Mouse (Mus musculus): ENCODE results near the gene 5730522E02Rik.

DNA sequence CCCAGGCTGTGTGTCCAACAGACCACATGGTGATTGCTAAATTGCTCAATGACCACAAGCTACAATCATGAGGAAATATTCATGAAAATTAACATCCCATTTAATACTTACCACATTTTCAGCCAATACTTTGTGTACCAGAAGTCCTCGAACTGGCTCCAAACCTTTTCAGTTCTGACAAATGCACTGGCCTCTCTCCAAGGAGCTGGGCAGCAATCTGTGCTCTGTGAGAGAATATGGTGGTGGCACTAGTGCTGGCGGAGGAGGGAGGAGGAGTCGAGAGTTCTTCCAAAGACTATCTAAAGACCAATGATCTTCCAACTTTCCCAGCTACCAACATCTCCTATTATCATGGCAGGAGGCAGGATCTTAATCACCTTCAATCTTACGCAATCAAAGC, 525.8 kb downstream of the 5730522E02Rik start:
- no peak for TF ChIP-seq CTCF (IDR thresholded peaks at IDR 0.05; ENCODE audit: extremely low read depth, insufficient read depth, low read length)
- no peak for TF ChIP-seq POLR2A (IDR thresholded peaks at IDR 0.05; ENCODE audit: extremely low read depth, insufficient read depth, low read length)
